Mouse (Mus musculus) Patski (cell line): ENCODE measurements at regions not wholly inside any gene's neighbourhood (a gene's known extent, or its start where the extent isn't known, plus 50 kb on each side); places are given as distances from the start of the nearest gene placed in this dataset.
A peak's percentile ranks its signal among the peaks of the same experiment; 100 is the strongest.
"Not testable (repeated sequence)": the region's sequence is repeated elsewhere in the genome, so short reads cannot be mapped to it uniquely, and the experiment has no call there.

Source experiments
- ATAC-seq: fragments of 100-300 bp; one replicate; pipeline ENCODE4 v1.8.0; 2021
- CTCF ChIA-PET: fragments of 350-600 bp; sonication (Branson Sonifier 250); formaldehyde crosslinking; loops from one replicate; lab custom pipeline; 2022; ENCODE audit warnings: inconsistent platforms; lab: Charles Lee
- POLR2A ChIA-PET: fragments of 350-600 bp; sonication (Branson Sonifier 250); formaldehyde crosslinking; loops from one replicate; lab custom pipeline; 2022; ENCODE audit warnings: antibody characterized with exemption, inconsistent platforms; lab: Charles Lee
- DNase-seq: peaks from one replicate; pipeline ENCODE4 v3.0.0-alpha.2; 2011; ENCODE audit warnings: low read depth, low spot score
- H3K27me3 ChIP-seq: fragments of 371-371 bp; one replicate; pipeline ENCODE4 v1.5.1; 2021
- CTCF ChIP-seq: fragments of 100-300 bp; IDR thresholded peaks from one replicate; pipeline ENCODE4 v1.5.1; 2021
- in situ Hi-C: fragments of 300-500 bp; cut with MboI; formaldehyde crosslinking; loops from 3 replicates; pipeline ENCODE4 v1.11.1; 2018; ENCODE audit warnings: low pct_unique_long_range_greater_than_20kb, mixed read lengths

- H3K27me3 ChIP-seq = no peaks in the 10 kb centered on the region
- in situ Hi-C loops = no loop called here
- DNase-seq (no peak), ATAC-seq (no peak)
- TF ChIP-seq CTCF = no peak
- CTCF ChIA-PET = interaction anchor here (0.8 kb wide), 1 partner anchor 9 kb away, joined by 3 read pairs; no protein-coding TSS in a partner anchor
- POLR2A ChIA-PET = no interaction called here
Measured at GRCm38 (mm10) chr8:35089519-35089918, 676.1 kb upstream of the Gm19410 start.

GRCm38 (mm10) chr8:35101701-35102100 lies 663.9 kb upstream of the Gm19410 start:
- no peak for TF ChIP-seq CTCF
- DNase-seq = no peak
- no peak for ATAC-seq
- POLR2A ChIA-PET = interaction anchor here (0.8 kb wide), 1 partner anchor 9 kb away, joined by 3 read pairs; no protein-coding TSS in a partner anchor
- in situ Hi-C loops = no loop called here
- H3K27me3 ChIP-seq = no peaks in the 10 kb centered on the region
- CTCF ChIA-PET = no interaction called here

GRCm38 (mm10) chr8:35102102-35102501 lies 663.5 kb upstream of the Gm19410 start:
- ATAC-seq, in situ Hi-C loops, CTCF ChIA-PET, H3K27me3 ChIP-seq, DNase-seq: not testable (repeated sequence)
- POLR2A ChIA-PET = interaction anchor here (0.8 kb wide), 1 partner anchor 8 kb away, joined by 3 read pairs; no protein-coding TSS in a partner anchor

GRCm38 (mm10) chr8:35104465-35104876 lies 661.1 kb upstream of the Gm19410 start:
- POLR2A ChIA-PET = interaction anchor here (0.6 kb wide), 1 partner anchor 44 kb away, joined by 4 read pairs; no protein-coding TSS in a partner anchor
- DNase-seq, in situ Hi-C loops, ATAC-seq, CTCF ChIA-PET, H3K27me3 ChIP-seq: not testable (repeated sequence)

GRCm38 (mm10) chr8:35109506-35110217 lies 655.9 kb upstream of the Gm19410 start:
- ATAC-seq (no peak), DNase-seq (no peak)
- in situ Hi-C loops = no loop called here
- ChIA-PET POLR2A (interaction anchor here (1.1 kb wide), 1 partner anchor 8 kb away, joined by 3 read pairs; no protein-coding TSS in a partner anchor), CTCF (no interaction called here)
- no peaks in the 10 kb centered on the region for H3K27me3 ChIP-seq
- no peak for TF ChIP-seq CTCF

GRCm38 (mm10) chr8:35110286-35110685 lies 655.3 kb upstream of the Gm19410 start:
- ChIA-PET CTCF (interaction anchor here (1.4 kb wide), 1 partner anchor 10 kb away, joined by 5 read pairs; no protein-coding TSS in a partner anchor), POLR2A (interaction anchor here (0.6 to 1.1 kb wide), 2 partner anchors 9 to 1078 kb away, joined by 3 to 5 read pairs; no protein-coding TSS in a partner anchor)
- no peak for TF ChIP-seq CTCF
- no peak for DNase-seq
- H3K27me3 ChIP-seq = no peaks in the 10 kb centered on the region
- no peak for ATAC-seq
- in situ Hi-C loops = no loop called here

- no peak for TF ChIP-seq CTCF
- DNase-seq = no peak
- ChIA-PET CTCF (interaction anchor here (1.4 kb wide), 1 partner anchor 11 kb away, joined by 5 read pairs; no protein-coding TSS in a partner anchor), POLR2A (interaction anchor here (1.1 kb wide), 1 partner anchor 10 kb away, joined by 3 read pairs; no protein-coding TSS in a partner anchor)
- no peaks in the 10 kb centered on the region for H3K27me3 ChIP-seq
- in situ Hi-C loops = no loop called here
- no peak for ATAC-seq
Measured at GRCm38 (mm10) chr8:35111130-35111529, 654.5 kb upstream of the Gm19410 start.

GRCm38 (mm10) chr8:35112591-35113265 lies 652.9 kb upstream of the Gm19410 start:
- DNase-seq = no peak
- ChIA-PET CTCF (no interaction called here), POLR2A (no interaction called here)
- in situ Hi-C loops = no loop called here
- no peaks in the 10 kb centered on the region for H3K27me3 ChIP-seq
- no peak for ATAC-seq
- no peak for TF ChIP-seq CTCF

- CTCF ChIA-PET = interaction anchor here (0.8 to 1.4 kb wide), 2 partner anchors 10 to 17 kb away, joined by 3 to 4 read pairs; no protein-coding TSS in a partner anchor
- no peak for TF ChIP-seq CTCF
- POLR2A ChIA-PET = no interaction called here
- ATAC-seq (peak; percentile 81), DNase-seq (peak; percentile 47)
- in situ Hi-C loops = no loop called here
- no peaks in the 10 kb centered on the region for H3K27me3 ChIP-seq
Measured at GRCm38 (mm10) chr8:35114031-35114430, 651.6 kb upstream of the Gm19410 start.

GRCm38 (mm10) chr8:35120612-35121011 lies 645.0 kb upstream of the Gm19410 start:
- ATAC-seq (no peak), DNase-seq (no peak)
- ChIA-PET POLR2A (no interaction called here), CTCF (no interaction called here)
- no peak for TF ChIP-seq CTCF
- no peaks in the 10 kb centered on the region for H3K27me3 ChIP-seq
- in situ Hi-C loops = no loop called here
